Mouse (Mus musculus): ENCODE results near the gene Hes5.
A peak's percentile ranks its signal among the peaks of the same experiment; 100 is the strongest.

Gene Hes5

DNA sequence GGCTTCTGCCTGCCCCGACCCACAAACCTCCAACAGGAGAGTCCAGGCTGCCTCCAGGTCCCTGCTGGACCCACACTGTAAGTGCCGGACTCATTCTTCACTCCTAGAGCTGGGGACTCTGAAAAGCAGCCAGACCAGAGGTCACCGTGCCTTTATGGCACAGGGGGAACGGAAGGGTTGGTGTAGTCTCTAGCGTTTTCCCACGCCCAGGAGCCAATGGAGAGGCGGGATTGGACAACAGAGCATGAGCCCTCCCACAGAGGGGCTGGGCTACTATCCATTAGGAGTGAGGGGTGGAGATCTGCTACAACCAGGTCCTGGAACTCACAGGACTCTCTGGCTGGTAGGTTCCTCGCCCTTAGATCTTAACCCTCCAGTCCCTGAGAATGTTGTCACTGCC lies 14.4 kb upstream of the Hes5 start:
- no peak for TF ChIP-seq NANOG (IDR thresholded peaks at IDR 0.05; ENCODE audit: borderline replicate concordance, low read length)
- no peak for TF ChIP-seq POU5F1 (IDR thresholded peaks at IDR 0.05; ENCODE audit: borderline replicate concordance, low read length)
- TF ChIP-seq CTCF (conservative IDR thresholded peaks at IDR 0.05; ENCODE audit: low read length) = no peak

DNA sequence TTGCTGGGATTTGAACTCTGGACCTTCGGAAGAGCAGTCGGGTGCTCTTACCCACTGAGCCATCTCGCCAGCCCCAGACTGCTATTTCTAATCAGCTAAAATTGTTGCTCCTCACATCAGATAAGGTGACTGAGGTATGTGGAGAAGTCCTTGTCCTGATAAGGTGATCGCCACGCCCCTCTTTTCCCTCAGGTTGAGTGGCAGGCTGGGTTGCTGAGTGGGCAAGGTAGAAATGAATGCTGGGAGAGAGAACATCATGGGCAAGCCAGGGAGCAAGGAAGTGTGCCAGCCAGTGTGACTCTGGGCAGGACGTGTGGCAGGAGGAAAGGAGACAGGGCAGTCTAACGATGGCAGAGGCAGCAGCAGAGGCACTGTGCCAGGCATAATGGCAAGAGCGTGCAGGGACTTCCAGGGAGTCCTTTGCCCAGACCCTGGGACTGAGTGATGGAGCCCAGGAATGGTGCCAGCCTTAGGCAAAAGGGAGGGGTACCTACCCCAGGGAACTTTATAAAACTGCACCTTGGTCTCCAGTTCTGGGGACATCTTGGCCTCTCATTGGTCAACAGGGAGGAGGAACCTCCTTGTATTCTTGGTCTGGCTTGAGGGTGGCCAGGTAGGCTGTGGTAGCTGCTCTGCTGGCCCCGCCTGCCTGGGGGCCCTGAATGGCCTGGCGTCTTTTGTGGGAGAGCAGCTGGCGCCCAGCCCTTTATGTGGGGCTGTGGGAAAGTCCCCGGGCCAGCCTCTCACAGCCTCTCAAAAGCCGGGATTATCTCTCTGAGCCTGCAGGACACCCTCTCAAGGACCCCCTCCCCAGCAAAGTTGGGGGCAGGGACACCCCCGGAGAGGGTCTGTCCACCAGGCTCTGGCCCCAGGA lies 12.4 kb upstream of the Hes5 start:
- TF ChIP-seq CTCF (conservative IDR thresholded peaks at IDR 0.05; ENCODE audit: low read length) (no peak), POU5F1 (IDR thresholded peaks at IDR 0.05; ENCODE audit: borderline replicate concordance, low read length) (no peak), NANOG (IDR thresholded peaks at IDR 0.05; ENCODE audit: borderline replicate concordance, low read length) (no peak)
- no peaks in the 10 kb centered on the region for H3K9me3 ChIP-seq (ENCODE audit: low read length)
- H3K4me3 ChIP-seq (replicated peaks; ENCODE audit: low read length) = no peak overlapping the region
- no peaks in the 10 kb centered on the region for H3K36me3 ChIP-seq (ENCODE audit: insufficient read depth, low read length)
- peaks cover 41% of the 10 kb centered on the region for H3K4me1 ChIP-seq (replicated peaks; ENCODE audit: low read depth, low read length)
- peaks cover 49% of the 10 kb centered on the region for H3K27me3 ChIP-seq (ENCODE audit: insufficient read depth, low read length)

More for the DNA sequence above, 14.4 kb upstream of the Hes5 start:
- Histone ChIP-seq H3K36me3 (ENCODE audit: insufficient read depth, low read length) (no peaks in the 10 kb centered on the region), H3K27me3 (ENCODE audit: insufficient read depth, low read length) (peaks cover 29% of the 10 kb centered on the region), H3K9me3 (ENCODE audit: low read length) (no peaks in the 10 kb centered on the region), H3K4me3 (replicated peaks; ENCODE audit: low read length) (peak overlapping the region; percentile 69), H3K4me1 (replicated peaks; ENCODE audit: low read depth, low read length) (peaks cover 44% of the 10 kb centered on the region)

DNA sequence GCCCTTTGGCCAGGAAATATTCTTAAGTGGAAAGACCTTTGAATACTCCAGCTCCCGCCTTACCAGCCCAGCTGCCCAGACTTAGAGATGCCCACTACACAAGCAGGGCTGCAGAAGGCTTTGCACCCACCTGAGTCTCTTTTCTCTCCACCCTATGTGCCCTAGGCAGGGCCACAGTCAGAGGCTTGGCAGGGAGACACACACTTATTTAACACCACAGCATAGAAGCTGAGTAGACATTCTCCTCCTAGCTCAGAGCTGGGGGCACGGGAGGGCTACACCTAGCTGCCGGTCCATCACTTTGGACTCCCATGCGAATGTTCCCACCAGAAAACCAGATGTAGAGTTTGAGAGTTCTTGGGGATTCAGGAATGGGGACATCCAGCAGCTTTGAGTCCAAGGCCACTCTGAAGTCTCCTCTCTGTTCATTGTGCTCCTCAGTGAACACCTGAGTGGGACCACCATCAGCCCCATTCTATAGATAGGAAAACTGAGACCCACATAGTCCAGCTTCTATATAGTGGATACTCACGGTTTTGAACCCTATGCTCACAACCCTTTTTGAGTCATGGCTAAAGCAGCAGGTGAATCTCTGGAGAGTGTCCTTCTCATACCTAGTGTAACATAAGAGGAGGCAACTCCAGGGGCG lies 11.7 kb upstream of the Hes5 start:
- TF ChIP-seq NANOG (IDR thresholded peaks at IDR 0.05; ENCODE audit: borderline replicate concordance, low read length) (no peak), CTCF (conservative IDR thresholded peaks at IDR 0.05; ENCODE audit: low read length) (no peak), POU5F1 (IDR thresholded peaks at IDR 0.05; ENCODE audit: borderline replicate concordance, low read length) (no peak)
- H3K4me3 ChIP-seq (replicated peaks; ENCODE audit: low read length) = no peak overlapping the region

DNA sequence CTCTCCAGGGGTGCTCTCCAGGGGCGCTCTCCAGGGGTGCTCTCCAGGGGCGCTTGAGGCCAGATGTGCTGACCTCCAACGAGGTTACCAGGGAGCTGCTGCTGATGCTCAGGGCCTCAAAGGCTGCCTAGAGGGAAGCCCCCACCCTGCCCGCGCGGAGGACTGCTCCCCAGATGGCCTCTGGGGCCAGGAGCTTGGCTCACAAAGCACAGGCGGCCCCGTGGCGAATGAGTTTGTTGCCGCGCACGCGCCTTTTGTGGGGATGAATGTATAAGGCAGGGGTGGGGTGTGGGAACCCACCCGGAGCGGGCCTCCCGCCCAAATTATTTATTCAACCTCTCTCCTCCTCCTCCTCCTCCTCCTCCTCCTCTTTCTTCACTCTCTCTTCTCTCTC lies 11.1 kb upstream of the Hes5 start:
- Histone ChIP-seq H3K36me3 (ENCODE audit: insufficient read depth, low read length) (no peaks in the 10 kb centered on the region), H3K27me3 (ENCODE audit: insufficient read depth, low read length) (peaks cover 62% of the 10 kb centered on the region), H3K4me3 (replicated peaks; ENCODE audit: low read length) (no peak overlapping the region), H3K9me3 (ENCODE audit: low read length) (no peaks in the 10 kb centered on the region), H3K4me1 (replicated peaks; ENCODE audit: low read depth, low read length) (peaks cover 44% of the 10 kb centered on the region)
- no peak for TF ChIP-seq POU5F1 (IDR thresholded peaks at IDR 0.05; ENCODE audit: borderline replicate concordance, low read length)
- TF ChIP-seq NANOG (IDR thresholded peaks at IDR 0.05; ENCODE audit: borderline replicate concordance, low read length) = no peak
- TF ChIP-seq CTCF (conservative IDR thresholded peaks at IDR 0.05; ENCODE audit: low read length) = no peak

More for the DNA sequence above, 11.7 kb upstream of the Hes5 start:
- Histone ChIP-seq H3K27me3 (ENCODE audit: insufficient read depth, low read length) (peaks cover 57% of the 10 kb centered on the region), H3K36me3 (ENCODE audit: insufficient read depth, low read length) (no peaks in the 10 kb centered on the region), H3K4me1 (replicated peaks; ENCODE audit: low read depth, low read length) (peaks cover 41% of the 10 kb centered on the region), H3K9me3 (ENCODE audit: low read length) (no peaks in the 10 kb centered on the region)

DNA sequence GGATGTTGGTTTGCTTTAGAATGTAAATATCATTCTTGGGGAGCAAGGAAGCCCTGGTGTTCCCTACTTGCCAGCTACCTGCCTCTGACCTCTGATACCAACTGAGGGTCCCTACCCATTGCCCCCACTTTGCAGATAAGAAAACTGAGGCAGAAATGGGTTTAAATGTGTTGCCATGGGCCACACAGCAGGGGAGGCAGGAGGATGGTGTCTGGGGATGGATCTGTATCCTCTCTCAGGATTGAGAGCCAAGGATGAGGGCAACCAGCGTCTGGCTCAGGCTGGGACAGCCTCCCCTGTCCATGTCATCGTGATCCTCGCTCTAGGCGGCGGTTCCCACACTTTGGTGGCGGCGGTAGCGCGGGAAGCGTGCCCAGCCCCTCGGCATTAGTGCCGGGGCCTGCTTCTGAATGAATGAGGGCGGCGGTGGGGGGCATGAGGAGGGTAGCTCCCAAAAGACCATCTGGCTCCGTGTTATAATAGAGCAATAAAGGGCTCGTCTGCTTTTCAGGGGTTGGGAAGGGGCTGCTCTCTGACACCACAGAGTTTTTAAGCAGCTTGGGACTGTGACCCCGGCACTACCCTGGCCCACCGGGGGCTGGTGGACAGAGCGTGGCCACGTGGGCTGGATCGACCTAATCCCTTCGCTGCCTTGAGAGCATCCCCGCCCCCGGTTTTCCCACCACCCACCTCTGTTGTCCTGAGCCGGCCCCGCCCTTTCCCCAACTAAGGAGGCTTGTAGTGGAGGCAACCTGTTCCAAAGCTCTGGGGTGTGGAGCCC lies 8.1 kb upstream of the Hes5 start:
- TF ChIP-seq NANOG (IDR thresholded peaks at IDR 0.05; ENCODE audit: borderline replicate concordance, low read length) (no peak), POU5F1 (IDR thresholded peaks at IDR 0.05; ENCODE audit: borderline replicate concordance, low read length) (no peak), CTCF (conservative IDR thresholded peaks at IDR 0.05; ENCODE audit: low read length) (no peak)
- peaks cover 89% of the 10 kb centered on the region for H3K27me3 ChIP-seq (ENCODE audit: insufficient read depth, low read length)
- H3K36me3 ChIP-seq (ENCODE audit: insufficient read depth, low read length) = no peaks in the 10 kb centered on the region
- H3K4me1 ChIP-seq (replicated peaks; ENCODE audit: low read depth, low read length) = peaks cover 46% of the 10 kb centered on the region
- H3K4me3 ChIP-seq (replicated peaks; ENCODE audit: low read length) = peak overlapping the region; percentile 57
- no peaks in the 10 kb centered on the region for H3K9me3 ChIP-seq (ENCODE audit: low read length)

DNA sequence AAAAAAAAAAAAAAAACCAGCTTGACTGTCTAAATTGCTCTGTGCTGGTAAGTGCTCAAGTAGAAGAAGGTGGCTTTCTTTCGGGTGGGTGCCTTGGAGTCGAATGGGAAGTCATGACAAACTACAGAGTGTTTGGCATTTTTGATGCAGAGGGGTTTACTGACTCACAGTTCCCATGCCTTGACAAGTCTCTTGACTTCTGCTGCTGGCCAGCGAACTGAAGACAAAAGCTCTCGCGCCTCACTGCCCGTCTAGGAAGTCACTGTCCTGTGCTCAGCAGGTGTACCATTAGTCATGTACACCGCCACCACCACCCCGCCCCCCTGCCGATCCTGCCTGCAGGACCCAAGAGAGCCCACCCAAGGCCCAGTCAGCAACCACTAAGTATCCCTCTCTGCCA lies 4.1 kb upstream of the Hes5 start:
- H3K27me3 ChIP-seq (ENCODE audit: insufficient read depth, low read length) = peaks cover 96% of the 10 kb centered on the region
- peaks cover 67% of the 10 kb centered on the region for H3K4me1 ChIP-seq (replicated peaks; ENCODE audit: low read depth, low read length)
- no peaks in the 10 kb centered on the region for H3K36me3 ChIP-seq (ENCODE audit: insufficient read depth, low read length)
- 0 out of 2 replicates have a peak overlapping the region, but pooled peaks have one; percentile 3 for H3K4me3 ChIP-seq (replicated peaks; ENCODE audit: low read length)
- TF ChIP-seq CTCF (conservative IDR thresholded peaks at IDR 0.05; ENCODE audit: low read length) = no peak
- no peak for TF ChIP-seq NANOG (IDR thresholded peaks at IDR 0.05; ENCODE audit: borderline replicate concordance, low read length)
- TF ChIP-seq POU5F1 (IDR thresholded peaks at IDR 0.05; ENCODE audit: borderline replicate concordance, low read length) = no peak
- no peaks in the 10 kb centered on the region for H3K9me3 ChIP-seq (ENCODE audit: low read length)

DNA sequence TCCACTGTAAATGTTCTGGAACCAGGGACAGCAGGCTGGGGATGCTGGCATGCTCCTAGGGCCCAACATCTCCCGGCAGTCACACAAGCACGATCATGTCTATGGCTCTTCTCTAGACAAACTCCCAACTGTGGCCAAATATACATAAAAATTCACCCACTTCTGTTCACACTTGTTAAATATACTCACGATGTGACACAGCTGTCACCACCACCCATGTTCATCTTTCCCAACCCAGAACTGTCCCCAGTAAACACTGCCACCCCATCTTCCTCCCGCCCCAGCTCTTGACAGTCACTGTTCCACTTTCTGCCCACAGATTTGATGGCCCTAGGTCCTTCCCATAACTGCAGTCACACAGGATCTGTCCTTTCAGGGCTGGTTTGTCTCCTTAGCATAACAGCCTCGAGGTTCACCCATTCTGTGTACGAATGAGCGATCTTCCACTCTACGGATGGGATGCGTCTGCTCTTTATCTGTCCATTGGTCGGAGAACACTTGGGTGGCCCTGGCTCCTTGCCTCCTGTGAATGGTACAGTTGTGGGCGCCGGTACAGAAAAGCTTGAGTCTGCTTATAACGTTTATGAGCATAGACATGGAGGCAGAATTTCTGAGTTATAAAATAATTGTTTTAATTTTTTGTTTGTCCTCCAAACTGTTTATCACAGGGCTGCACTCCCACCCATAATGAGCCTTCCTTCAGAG lies 3.3 kb upstream of the Hes5 start:
- H3K4me3 ChIP-seq (replicated peaks; ENCODE audit: low read length) = peak overlapping the region; percentile 45

More for the DNA sequence above, 3.3 kb upstream of the Hes5 start:
- H3K9me3 ChIP-seq (ENCODE audit: low read length) = no peaks in the 10 kb centered on the region
- no peaks in the 10 kb centered on the region for H3K36me3 ChIP-seq (ENCODE audit: insufficient read depth, low read length)
- peaks cover 96% of the 10 kb centered on the region for H3K27me3 ChIP-seq (ENCODE audit: insufficient read depth, low read length)
- H3K4me1 ChIP-seq (replicated peaks; ENCODE audit: low read depth, low read length) = peaks cover 73% of the 10 kb centered on the region
- TF ChIP-seq NANOG (IDR thresholded peaks at IDR 0.05; ENCODE audit: borderline replicate concordance, low read length) = no peak
